Mouse (Mus musculus) urinary bladder, postnatal 10 days (tissue): Measurements from ENCODE around the gene Nudt8.
"Not testable (repeated sequence)": the region's sequence is repeated elsewhere in the genome, so short reads cannot be mapped to it uniquely, and the experiment has no call there.

Experiments used
- DNase-seq: peaks from one replicate; pipeline ENCODE4 v3.0.0; 2022; ENCODE audit warnings: low spot score

Gene Nudt8

DNA sequence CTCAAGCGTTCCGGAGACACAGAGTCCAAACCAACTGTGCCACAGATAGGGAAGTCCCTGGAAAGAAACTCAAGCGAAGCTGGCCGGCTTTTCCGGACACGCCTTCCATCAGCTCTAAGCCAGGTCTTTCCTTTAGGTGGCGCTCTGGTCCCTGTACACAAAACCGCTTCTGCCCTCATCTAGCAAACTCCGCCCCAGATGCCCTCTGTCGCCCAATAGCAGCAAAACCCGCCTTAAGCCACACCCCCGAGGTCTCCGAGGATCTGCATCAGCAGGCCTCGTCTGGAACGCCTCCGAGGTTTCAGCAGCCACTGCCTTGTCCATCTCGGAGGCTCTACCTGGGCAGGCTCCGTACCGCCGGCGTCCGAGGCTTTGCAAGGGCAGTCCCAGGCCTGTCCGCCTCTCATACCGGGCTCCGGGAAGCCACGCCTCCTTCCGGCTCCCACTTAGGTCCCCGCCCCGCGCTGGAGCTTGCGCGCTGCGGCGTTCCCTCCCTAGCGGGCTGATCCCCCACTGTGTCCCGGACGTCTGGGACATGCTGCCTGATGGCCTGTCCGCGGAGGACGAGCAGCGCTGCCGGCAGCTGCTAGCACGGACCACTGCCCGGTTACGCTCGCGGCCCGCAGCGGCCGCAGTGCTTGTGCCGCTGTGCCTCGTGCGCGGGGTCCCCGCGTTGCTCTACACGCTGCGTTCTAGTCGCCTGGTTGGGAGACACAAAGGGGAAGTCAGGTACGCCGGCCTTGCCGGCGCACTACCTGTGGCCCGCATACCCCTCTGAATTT is at the start of gene Nudt8, which contains the start of gene Gm49405:
Gene Nudt8 (plus strand): TSS at position 462 of the 782 bp plus-strand sequence.
Gene Gm49405 (plus strand): TSS at position 508 of the 782 bp plus-strand sequence.
- peak; percentile 75 for DNase-seq

DNA sequence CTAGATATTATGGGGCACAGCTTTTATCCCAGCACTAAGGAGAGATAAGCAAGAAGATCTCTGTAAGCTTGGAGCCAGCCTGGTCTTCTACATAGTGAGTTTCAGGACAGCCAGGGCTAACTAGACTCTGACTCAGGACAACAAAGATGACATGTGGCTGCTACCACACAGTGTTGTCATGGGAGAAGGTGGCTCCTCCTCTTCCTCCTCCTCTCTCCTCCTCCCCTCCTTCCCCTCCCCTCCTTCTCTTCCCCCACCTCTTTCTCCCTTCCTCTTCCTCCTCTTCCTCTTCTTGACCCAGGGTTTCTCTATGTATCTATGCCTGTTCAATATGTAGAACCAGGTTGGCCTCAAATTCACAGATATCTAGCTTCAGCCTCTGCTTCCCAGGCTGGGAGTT is 48.9 kb upstream of the Nudt8 start:
- DNase-seq, result no peak

DNA sequence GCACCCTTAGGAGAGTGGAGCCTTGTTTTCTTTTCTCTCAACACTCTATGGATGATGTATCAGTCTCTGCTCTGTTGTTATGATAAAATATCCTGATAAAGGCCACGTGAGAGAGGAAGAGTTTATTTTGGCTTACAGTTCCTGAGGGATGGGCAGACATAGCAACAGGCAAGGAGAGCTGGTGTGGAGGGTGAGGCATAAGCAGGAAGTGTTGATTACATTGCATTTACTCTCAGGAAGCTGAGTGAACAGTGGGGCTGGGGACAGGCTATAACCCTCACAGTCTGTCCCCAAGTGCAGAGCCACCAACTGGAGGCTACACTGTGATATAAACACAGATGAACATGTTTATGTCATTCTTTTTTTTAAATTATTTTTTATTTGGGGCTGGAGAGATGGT is 48.3 kb upstream of the Nudt8 start:
- DNase-seq, result no peak

DNA sequence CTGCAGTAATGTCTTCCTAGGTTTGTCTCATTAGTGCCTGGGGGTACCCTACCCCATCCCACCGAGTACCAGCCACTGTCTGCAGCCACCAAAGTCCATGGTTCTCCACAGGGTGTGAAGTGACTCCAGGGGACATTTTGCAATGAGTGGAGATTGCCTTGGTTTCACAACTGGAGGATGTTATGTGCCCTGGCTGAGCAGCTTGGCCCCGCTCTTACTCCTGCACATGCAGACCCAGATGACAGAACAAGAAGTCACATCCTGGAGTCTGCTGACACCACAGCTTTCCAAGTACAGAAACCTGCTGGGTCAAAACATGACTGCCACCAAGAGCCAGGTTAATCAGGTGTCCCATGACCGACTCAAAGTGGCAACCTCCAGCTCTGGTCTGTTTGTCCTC is 45.3 kb upstream of the Nudt8 start:
- no peak for DNase-seq

DNA sequence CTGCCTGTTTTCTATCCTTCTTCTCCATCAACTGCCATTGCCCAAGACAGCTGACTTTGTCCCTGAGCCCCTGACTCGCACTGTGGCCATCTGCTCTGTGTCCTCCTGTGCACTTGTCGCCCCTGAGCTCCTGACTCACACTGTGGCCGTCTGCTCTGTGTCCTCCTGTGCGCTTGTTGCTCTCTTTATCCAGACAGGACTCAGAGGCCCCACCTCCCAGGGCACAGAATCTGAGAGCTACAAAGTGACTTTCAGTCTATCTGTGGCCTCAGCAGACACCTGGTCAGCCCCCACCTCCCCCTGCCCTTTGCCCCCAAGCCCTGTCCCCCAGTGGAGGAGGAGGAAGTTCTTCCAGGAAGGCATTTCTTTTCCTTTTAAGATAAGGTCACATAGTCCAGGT is 44.6 kb upstream of the Nudt8 start:
- DNase-seq, result no peak

DNA sequence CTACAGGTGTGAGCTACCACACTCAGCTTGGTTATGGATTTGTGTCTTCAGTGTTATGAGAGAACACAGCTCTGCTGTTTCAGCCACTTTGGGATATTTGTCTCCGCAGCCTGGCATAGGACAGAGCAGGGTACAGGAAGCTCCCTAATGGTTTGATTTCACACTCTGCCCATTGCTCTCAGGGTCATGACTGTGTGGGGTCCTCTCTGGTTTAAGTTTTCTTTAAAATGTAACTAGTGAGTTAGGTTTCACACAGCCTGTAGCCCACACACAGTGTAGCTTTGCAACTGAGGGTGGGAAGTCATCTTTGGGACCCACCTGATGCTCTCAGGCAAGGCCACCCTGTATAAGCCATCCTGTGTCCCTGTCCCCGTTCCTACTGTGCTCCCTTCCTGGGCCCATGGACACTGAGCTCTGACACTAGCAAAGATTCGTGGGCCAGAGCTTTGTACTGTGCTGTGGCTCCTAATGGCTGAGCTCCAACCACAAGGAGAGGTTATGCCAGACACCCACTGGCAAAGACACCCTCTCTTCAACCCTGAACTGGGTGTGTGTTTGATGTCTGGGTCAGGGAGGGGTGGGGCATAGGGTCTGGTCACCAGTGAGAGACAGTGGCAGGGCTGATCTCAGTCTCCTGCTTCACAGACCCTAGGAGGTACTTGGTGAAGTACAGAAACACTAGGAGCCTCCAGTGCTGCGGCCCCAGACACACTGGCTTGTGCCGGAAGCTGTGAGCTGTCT is 42.9 kb upstream of the Nudt8 start:
- not testable (repeated sequence) for DNase-seq

DNA sequence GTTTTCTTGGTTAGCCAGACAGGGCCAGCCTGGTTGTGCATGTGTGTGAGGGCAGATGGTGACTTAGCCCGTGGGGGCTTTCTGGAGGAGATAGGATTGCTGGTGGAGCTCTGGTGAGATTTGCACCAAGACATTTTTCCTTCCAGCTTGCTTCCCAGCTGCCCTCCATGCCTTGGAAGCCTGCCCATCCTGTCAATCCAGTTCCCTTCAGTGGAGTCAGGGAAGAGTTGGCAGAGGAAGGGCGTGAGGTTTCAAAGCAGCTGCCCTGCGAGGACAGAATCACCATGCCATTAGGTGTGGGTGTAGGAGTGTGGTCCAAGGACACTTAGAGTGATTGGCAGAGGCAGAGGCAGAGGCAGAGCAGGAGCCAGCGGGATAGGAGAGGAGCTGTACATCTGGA is 41.9 kb upstream of the Nudt8 start, which contains the start of gene Aldh3b3:
Gene Aldh3b3 (plus strand): TSS at position 176 of the 400 bp plus-strand sequence.
- no peak for DNase-seq

DNA sequence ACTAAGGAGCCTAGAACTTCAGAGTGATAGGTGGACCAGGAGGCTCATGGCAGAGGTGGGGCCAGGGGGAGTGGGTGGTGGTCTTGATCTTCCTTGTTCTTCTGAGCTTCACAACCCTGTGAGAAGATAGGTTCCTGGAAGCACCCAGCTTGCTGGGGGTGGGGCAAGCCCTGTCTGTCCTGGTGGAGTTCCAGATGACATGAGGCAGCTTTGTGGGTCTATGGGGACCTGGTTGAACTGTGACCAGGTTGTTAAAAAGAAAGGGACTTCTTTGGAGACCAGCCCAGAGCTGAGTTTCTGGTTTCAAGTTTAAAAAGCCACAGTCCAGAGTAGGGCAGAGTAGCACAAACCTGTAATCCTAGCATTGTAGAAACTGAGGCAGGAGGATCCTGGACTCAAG is 41.4 kb upstream of the Nudt8 start:
- DNase-seq, result no peak

DNA sequence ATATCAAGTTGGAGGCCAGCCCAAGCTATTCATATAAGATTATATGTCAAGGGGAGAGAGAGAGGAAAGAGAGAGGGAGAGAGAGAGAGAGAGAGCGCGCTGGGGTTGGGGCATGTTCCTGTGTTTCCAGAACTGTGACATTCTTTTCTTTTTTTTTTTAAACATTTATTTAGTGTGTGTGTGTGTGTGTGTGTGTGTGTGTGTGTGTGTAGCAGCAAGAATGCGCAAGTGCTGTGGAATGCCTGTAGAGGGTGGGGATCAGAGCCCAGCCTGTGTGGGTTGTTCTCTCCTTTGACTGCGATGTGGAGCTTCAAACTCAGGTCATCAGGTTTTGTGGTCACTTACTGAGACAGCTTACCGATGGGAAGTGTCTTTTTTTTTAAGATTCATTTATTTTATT is 40.2 kb upstream of the Nudt8 start:
- DNase-seq, result no peak

DNA sequence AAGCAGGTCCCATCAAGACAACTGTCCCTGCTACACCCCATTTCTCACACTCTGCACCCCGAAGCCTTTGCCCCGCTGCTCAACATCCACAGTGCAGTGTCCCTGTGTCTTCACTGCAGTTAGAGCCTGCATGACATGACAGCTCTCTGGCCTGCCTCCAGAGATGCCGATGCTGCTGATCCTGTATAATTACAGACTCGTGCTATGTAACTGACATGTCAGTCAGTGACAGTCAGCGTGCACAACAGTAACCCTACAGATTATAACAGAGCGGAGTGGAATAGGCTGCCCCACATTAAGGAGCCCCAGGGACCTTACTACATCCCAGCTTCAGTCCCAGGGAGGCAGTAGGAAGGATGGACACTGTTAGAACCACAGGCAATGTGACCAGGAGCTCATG is 38.6 kb upstream of the Nudt8 start:
- not testable (repeated sequence) for DNase-seq

DNA sequence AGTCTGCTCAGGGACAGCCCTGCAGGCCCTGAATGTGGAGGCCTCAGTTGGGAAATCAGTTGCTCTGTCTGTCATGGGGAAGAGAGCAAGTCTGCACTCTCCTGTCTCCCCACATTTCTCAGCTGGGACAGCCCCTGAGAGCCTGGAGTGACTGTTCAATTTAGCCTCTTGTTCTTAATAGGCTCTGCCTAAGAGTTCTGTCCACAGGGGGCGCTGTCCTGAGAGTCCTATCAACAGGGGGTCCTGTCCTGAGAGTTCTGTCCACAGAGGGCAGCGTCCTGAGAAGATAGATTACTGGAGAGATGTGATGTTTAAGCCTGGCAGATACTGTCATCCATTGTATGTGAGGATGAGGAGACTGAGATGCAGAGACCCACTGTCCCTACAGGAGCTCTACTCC is 37.9 kb upstream of the Nudt8 start:
- no peak for DNase-seq

DNA sequence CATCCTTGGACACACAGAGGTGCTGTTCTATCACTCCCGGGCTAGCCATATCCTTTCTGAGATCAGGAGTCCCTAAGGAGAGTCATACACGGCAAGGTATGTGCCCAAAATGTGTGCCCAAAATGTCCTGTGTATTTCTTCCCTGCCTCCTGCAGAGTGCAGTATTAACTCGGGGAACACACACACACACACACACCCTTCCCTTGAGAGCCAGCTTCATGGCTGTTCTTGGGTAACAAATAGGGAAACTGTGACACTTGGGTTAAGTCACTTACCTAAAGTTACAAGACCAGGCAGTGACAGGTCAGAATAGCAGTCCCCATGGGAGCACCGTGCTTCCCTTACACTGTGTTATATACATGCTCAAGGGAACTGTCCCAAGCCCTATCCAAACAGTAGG is 36.4 kb upstream of the Nudt8 start:
- no peak for DNase-seq

DNA sequence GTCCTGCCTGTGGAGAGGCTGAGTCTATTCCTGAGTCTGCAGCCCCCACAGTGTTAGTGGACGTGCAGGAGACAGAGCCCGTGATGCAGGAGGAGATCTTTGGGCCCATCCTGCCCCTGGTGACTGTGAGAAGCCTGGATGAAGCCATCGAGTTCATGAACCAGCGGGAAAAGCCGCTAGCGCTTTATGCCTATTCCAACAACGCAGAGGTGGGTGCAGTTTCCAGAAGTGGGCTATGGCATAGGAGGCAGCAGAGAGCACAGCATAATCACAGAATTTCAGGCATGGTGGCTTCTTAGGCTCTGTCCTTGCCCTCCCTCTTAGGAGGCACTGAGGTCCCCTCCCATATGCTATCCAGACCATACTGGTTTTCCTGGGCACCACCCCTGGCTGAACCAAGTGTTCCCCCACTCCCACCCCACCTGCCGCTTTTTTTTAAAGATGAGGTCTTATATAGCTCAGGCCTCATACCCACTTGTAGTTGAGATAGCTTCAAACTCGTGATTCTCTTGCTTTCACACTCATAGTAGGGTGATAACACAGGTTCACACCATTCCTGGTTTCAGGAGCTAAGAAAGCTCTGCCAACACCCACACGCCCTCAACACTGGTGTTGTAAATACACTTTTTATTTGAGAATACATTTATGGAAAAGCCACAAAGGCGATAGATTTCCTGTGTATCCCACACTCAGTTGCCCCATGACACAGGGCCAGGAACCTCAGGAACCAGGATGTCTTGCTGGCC is 33.9 kb upstream of the Nudt8 start:
- DNase-seq, result no peak

DNA sequence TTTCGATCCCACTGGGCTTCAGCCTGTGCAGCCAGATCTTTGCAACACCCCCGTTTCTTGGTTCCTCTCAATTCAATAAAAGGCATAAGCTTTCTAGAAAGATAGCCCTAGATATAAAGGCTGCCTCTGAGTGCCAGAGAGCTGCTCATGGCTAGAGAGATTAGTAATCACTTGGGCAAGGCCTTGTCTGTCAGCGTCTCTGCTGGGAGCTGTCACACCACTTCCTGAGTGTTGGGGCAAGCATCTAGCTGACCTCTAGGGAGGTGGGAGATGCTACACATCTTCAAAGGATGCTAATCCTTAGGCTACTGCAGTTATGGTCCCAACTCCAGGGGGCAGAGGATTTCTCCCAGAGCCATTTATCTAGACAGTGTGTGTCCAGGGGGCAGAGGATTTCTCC is 33.1 kb upstream of the Nudt8 start:
- no peak for DNase-seq

DNA sequence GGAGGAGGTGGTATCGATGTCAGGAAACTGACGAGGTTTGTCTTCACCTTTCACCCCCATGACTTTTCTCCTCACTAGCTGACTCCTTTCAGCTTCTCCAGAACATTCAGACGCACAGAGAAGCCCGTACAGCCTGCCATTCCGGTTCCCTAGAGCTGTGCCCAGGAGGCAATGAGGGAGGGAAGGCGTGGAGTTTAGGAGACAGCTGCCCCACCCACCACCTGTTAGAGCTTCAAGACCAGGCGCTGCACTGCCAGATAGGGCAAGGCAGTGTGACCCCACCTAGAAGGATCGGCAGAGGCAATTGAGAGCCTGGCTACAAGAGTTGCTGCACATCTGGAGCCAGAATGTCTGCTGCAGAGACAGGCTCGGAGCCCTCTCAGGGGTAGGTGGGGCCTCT is 28.2 kb upstream of the Nudt8 start, which contains the start of gene Aldh3b2:
Gene Aldh3b2 (plus strand): TSS at position 100 of the 400 bp plus-strand sequence.
- DNase-seq, result no peak

DNA sequence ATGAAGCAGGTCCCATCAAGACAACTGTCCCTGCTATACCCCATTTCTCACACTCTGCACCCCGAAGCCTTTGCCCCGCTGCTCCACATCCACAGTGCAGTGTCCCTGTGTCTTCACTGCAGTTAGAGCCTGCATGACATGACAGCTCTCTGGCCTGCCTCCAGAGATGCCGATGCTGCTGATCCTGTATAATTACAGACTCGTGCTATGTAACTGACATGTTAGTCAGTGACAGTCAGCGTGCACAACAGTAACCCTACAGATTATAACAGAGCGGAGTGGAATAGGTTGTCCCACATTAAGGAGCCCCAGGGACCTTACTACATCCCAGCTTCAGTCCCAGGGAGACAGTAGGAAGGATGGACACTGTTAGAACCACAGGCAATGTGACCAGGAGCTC is 25.8 kb upstream of the Nudt8 start:
- DNase-seq, result not testable (repeated sequence)

DNA sequence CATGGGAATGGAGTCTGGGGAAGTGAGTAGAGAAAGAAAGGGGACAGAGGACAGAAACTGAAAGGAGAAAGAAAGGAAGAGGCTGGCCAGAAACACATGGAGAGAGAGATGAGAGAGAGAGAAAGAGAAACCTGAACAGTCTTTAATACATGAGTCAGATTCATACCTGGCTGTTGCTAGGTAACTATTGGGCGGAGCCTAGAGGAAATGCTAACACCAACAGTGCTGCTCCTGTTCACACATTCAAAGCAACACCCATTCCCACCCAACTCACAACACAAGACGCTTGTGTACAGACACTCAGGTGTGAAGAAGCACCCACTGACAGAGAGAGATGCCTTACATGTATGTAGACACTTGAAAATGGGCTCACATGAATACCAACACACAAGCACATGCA is 24.5 kb upstream of the Nudt8 start:
- DNase-seq, result no peak

DNA sequence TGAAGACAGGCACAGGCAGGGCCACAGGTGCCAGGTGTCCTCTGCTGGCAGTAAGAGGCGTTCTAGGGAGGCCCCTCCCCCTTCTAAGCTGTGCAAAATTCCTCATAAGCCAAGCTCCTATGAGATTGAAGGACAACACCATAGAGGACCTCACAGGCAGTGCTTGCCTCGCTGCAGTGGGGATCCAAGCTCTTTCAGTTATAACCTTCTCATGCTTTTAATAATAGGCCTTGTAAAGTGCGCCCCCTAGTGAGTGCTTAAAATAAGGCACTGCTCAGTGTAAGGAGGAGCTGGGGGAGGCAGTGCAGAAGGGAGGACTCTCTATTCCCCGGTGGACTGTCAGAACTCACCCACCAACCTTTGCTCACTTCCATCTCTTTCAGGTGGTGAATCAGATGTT is 20.1 kb upstream of the Nudt8 start:
- DNase-seq, result no peak

DNA sequence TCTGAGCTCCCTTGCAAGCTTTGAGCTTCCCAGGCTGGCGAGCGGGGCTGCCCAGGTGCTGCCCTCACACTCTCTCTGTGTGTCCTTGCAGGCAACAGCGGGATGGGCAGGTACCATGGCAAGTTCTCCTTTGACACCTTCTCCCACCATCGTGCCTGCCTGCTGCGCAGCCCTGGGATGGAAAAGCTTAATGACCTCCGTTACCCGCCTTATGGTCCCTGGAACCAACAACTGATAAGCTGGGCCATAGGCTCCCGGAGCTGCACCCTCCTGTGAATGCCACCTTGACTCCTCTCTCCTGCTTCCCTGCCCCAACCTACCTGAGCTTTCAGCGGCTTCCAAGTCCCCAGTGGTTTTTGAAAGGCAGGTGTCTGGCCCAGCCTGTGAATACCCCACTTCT is 19.5 kb upstream of the Nudt8 start:
- no peak for DNase-seq

DNA sequence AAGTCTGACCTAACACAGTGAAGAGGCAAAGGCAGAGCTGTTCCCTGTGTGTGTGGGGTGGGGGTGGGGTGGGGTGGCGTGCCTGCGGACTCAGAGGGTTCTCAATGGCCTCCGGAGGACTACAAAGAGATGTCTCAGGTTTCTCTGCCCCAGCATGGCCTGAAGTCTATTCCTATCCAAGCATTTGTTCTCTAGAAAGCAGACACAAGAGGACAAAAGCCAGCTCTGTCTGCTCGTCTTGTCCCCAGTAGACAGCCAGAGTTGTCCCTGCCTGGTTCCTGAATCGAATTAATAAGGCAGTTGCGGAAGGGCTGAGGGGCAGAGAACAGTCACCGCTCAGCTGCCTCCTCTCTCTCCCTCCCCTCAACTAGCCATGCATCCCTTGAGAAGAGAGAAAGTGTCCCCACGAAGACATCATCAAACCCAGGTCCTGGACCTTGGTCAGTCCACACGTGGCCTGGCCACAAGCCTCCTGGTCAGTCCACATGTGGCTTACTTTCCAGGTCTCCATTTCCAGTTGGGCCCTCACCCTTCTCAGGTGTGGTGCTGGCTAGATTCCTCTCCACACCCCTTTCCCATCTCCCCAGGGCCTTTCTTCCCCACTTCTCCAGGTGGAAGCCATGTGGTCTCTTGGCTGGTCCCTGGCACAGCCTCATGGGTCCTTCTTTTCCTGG is 16.7 kb upstream of the Nudt8 start:
- no peak for DNase-seq

DNA sequence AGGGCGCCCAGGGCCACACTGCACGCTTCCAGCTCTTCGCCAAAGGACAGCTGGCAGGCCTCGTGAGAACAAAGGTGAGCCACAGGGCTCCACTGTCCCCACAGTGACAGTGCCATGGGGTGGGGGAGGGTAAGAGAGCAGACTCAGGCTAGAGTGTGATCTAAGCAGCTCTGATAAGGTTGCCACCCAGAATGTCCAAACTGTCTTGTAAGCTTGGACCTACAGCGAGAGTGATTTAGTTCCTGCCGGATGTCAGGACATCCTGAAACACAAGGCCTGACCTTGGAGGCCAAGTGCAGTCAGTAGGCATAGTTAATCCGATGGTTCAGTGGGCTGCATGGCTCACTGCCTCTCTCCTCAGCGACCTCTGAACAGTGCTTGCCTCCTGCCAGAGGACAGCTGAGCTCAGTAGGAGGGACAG is 15.1 kb upstream of the Nudt8 start:
- no peak for DNase-seq

DNA sequence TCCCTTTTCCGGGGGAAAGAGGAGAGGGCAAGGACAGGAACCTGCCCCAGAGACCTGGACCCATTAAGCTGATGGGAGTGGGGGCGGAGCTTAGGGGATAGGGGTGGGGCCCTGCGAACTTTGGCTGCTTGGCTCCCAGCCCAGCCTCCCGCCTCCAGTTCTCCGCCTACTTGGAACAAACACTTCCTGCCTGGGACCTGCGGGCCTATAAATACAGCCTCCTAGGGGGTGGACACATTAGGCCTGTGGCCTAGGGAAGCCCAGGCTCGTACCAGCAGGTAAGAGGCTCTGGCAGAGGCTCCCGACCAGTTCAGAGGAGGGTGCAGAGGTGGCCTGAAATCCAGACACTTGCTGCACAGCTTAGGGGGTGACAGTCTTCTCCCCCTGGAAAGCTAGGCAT is 14.0 kb upstream of the Nudt8 start, which contains the start of gene Acy3:
Gene Acy3 (plus strand): TSS at position 237 of the 400 bp plus-strand sequence.
- DNase-seq, result peak; percentile 26
